Mouse (Mus musculus) lung, postnatal 10 days (tissue): Measurements from ENCODE around the gene Kif21b.

Experiments used
- DNase-seq: peaks from one replicate; pipeline ENCODE4 v3.0.0; 2021

The Kif21b gene

GRCm38 (mm10) chr1:136130107-136130506, 1.1 kb upstream of the Kif21b start:
- DNase-seq, result peak; percentile 60

- peak; percentile 37 for DNase-seq
These were observed 558 bp downstream of the Kif21b start for GRCm38 (mm10) chr1:136131603-136132291.

- no peak for DNase-seq
These were observed 1.4 kb downstream of the Kif21b start for GRCm38 (mm10) chr1:136132386-136133201.

- DNase-seq, result peak; percentile 36
These were observed 2.5 kb downstream of the Kif21b start for GRCm38 (mm10) chr1:136133570-136134240.

- no peak for DNase-seq
These were observed 3.4 kb downstream of the Kif21b start for GRCm38 (mm10) chr1:136134547-136134946.

GRCm38 (mm10) chr1:136135046-136135445, 3.9 kb downstream of the Kif21b start:
- DNase-seq, result peak; percentile 78

GRCm38 (mm10) chr1:136135777-136136444, 4.7 kb downstream of the Kif21b start:
- DNase-seq, result no peak

GRCm38 (mm10) chr1:136136547-136136946, 5.4 kb downstream of the Kif21b start:
- peak; percentile 66 for DNase-seq

GRCm38 (mm10) chr1:136137071-136137531, 5.9 kb downstream of the Kif21b start:
- no peak for DNase-seq

GRCm38 (mm10) chr1:136137575-136137974, 6.4 kb downstream of the Kif21b start:
- peak; percentile 78 for DNase-seq

- DNase-seq, result no peak
These were observed 7.1 kb downstream of the Kif21b start for GRCm38 (mm10) chr1:136138191-136138830.

GRCm38 (mm10) chr1:136139990-136140640, 8.9 kb downstream of the Kif21b start:
- DNase-seq, result peak; percentile 80

- no peak for DNase-seq
These were observed 10.2 kb downstream of the Kif21b start for GRCm38 (mm10) chr1:136141176-136141950.

GRCm38 (mm10) chr1:136142336-136142735, 11.1 kb downstream of the Kif21b start:
- DNase-seq, result peak; percentile 43

- no peak for DNase-seq
These were observed 12.3 kb downstream of the Kif21b start for GRCm38 (mm10) chr1:136143514-136143913.

- no peak for DNase-seq
These were observed 18.5 kb downstream of the Kif21b start for GRCm38 (mm10) chr1:136149702-136150101.

- DNase-seq, result no peak
These were observed 20.2 kb downstream of the Kif21b start for GRCm38 (mm10) chr1:136151371-136151770.

GRCm38 (mm10) chr1:136156304-136156703, 25.1 kb downstream of the Kif21b start:
- DNase-seq, result no peak

- no peak for DNase-seq
These were observed 25.8 kb downstream of the Kif21b start for GRCm38 (mm10) chr1:136156951-136157350.

GRCm38 (mm10) chr1:136159830-136160229, 28.6 kb downstream of the Kif21b start:
- DNase-seq, result no peak

- no peak for DNase-seq
These were observed 29.1 kb downstream of the Kif21b start for GRCm38 (mm10) chr1:136160297-136160696.
